Mouse (Mus musculus): ENCODE measurements around the gene Lca5l. TPM values are rescaled to one million over a fixed set of nuclear protein-coding genes. Genes with fewer than 3 reads are reported as not detected.
"Not testable (repeated sequence)": the region's sequence is repeated elsewhere in the genome, so short reads cannot be mapped to it uniquely, and the experiment has no call there.

Lca5l gene
- polyA plus RNA-seq, 1 experiment from 2014 or later: 2.1 TPM

DNA sequence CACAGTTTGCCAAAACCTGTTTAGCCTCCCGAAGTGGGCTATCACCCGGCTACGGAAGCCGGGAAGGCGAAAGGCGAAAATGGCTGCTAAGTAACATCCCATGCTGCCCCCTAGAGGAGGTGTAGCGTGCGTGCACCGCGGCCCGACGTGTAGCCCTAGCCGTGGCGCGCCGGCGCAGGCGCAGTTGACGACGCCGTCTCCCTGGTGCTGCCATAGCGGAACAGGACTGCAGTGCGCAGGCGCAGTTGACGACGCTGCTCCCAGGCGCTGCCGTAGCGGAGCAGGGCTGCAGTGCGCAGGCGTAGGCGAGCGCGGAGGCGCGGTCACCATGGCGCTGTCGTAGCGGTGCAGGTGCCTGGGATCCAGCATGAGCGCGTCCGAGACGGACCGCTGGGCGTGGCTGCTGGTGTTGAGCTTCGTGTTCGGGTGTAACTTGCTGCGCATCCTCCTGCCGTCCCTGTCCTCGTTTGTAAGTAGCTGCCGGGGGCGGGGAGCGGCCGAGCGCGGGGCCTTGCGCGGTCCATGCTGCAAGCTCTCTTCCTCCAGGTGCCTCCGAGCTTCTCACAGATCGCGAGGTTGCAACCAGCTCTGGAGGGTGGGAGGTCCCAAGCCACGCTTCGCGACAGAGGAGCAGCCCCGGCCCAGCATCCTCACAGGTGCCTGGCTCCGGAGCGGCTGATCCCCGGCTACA lies 46.8 kb downstream of the Lca5l start, which contains the start of gene Wrb:
TSS of gene Wrb (plus strand) at position 298 of the 691 bp plus-strand sequence.
- Histone ChIP-seq H3K4me3 (replicated peaks; ENCODE audit: low read length) (peak within 1 kb of the TSS; percentile 86), H3K27me3 (ENCODE audit: control insufficient read depth, insufficient read depth, low read length) (no peaks in the 10 kb centered on the region), H3K9me3 (ENCODE audit: control insufficient read depth, low read length) (no peaks in the 10 kb centered on the region), H3K9ac (peak within 1 kb of the TSS; percentile 79), H3K36me3 (replicated peaks; ENCODE audit: control insufficient read depth, insufficient read depth) (no peaks in the 10 kb centered on the region), H3K27ac (peak within 1 kb of the TSS; percentile 67), H3K4me2 (replicated peaks) (peak within 1 kb of the TSS; percentile 76), H3K4me1 (replicated peaks; ENCODE audit: control insufficient read depth, insufficient read depth, low read length) (peaks cover 10% of the 10 kb centered on the region)
- under 1% methylated on average over 63 of the region's 68 CpGs for WGBS
- DNase-seq (ENCODE audit: low spot score) (peak; percentile 100), ATAC-seq (ENCODE audit: low FRiP score) (peak; percentile 94)

DNA sequence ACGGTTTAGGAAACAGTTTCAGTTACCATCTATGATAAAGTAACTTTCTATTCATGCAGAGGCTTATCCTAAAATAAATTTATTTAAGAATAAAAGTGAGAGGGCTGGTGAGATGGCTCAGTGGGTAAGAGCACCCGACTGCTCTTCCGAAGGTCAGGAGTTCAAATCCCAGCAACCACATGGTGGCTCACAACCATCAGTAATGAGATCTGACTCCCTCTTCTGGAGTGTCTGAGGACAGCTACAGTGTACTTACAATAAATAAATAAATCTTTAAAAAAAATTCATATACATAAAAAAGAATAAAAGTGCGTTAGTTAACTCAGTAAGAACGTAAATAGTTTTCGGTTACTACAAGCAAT lies 47.3 kb downstream of the Lca5l start:
- 29% methylated on average over 6 of the region's 6 CpGs for WGBS
- H3K9ac ChIP-seq; H3K9me3 ChIP-seq (ENCODE audit: control insufficient read depth, low read length); H3K36me3 ChIP-seq (replicated peaks; ENCODE audit: control insufficient read depth, insufficient read depth); DNase-seq (ENCODE audit: low spot score); ATAC-seq (ENCODE audit: low FRiP score); H3K4me1 ChIP-seq (replicated peaks; ENCODE audit: control insufficient read depth, insufficient read depth, low read length); H3K27ac ChIP-seq; H3K27me3 ChIP-seq (ENCODE audit: control insufficient read depth, insufficient read depth, low read length): not testable (repeated sequence)
- Histone ChIP-seq H3K4me3 (replicated peaks; ENCODE audit: low read length) (peak overlapping the region; percentile 86), H3K4me2 (replicated peaks) (0 out of 2 replicates have a peak overlapping the region, but pooled peaks have one; percentile 26)

DNA sequence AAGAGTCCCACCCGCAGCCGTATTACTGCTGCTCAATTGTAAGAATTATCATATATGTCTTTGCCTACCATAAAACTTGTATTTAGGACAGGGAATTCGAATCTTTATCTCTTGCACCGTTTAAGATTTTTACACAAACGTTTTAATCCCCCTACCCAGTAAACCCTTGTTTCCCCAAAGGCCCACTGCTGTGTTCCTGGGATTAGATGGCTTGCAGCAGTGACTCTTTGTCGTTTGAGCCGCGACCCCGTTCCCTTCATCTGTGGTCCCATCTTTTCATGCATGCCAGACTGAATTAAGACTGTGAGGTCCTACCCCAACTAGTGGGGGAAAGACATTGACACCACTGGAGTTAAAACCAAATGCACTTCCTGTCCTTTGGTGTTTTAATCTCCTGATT lies 63.6 kb downstream of the Lca5l start:
- H3K27ac ChIP-seq: peak overlapping the region; percentile 99
- peaks cover 22% of the 10 kb centered on the region for H3K4me1 ChIP-seq (replicated peaks; ENCODE audit: control insufficient read depth, insufficient read depth, low read length)
- 2% methylated on average over 9 of the region's 9 CpGs for WGBS
- peak overlapping the region; percentile 62 for H3K4me2 ChIP-seq (replicated peaks)
- H3K36me3 ChIP-seq (replicated peaks; ENCODE audit: control insufficient read depth, insufficient read depth): peaks cover 27% of the 10 kb centered on the region
- ATAC-seq (ENCODE audit: low FRiP score) (no peak), DNase-seq (ENCODE audit: low spot score) (peak; percentile 51)
- H3K27me3 ChIP-seq (ENCODE audit: control insufficient read depth, insufficient read depth, low read length): no peaks in the 10 kb centered on the region
- no peaks in the 10 kb centered on the region for H3K9me3 ChIP-seq (ENCODE audit: control insufficient read depth, low read length)
- peak overlapping the region; percentile 99 for H3K4me3 ChIP-seq (replicated peaks; ENCODE audit: low read length)
- H3K9ac ChIP-seq: peak overlapping the region; percentile 84

DNA sequence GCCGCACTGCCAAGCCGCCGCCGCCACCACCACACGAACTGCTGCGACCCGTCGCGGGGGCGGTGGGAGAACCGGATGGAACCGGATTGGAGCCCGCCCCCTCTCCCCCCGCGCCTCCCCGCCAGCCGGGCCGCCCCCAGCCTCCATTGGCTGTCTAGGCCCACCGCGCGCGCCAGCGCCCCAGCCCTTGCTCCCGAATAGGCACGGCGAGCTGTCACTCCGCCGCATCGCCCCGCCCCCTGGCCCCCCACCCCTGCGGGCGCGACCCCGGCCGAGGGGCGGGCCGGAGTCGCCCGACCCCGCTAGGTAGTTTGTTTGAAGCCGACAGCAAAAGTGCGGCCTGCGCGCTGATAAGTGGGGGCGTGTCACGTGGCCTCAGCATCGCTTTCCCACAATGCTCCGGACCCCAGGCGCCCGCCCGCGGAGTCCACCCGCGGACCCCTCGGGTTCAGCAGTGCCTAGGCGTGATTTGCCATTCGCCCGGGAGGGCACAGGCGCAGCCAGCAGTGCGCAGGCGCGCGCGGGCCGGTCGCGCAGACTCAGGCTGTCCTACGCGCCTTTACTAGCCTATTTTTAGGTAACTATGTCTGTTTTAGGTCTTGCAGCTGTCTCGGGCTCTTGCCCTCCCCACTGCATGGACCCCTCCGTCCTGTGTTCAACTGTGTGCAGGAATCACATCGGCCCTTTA lies 64.3 kb downstream of the Lca5l start, which contains the start of gene Hmgn1:
TSS of gene Hmgn1 (minus strand) at position 73 of the 688 bp plus-strand sequence.
- peak within 1 kb of the TSS; percentile 99 for H3K27ac ChIP-seq
- peaks cover 22% of the 10 kb centered on the region for H3K4me1 ChIP-seq (replicated peaks; ENCODE audit: control insufficient read depth, insufficient read depth, low read length)
- WGBS: under 1% methylated on average over 50 of the region's 72 CpGs
- H3K4me3 ChIP-seq (replicated peaks; ENCODE audit: low read length): peak within 1 kb of the TSS; percentile 99
- peak; percentile 97 for ATAC-seq (ENCODE audit: low FRiP score)
- no peaks in the 10 kb centered on the region for H3K9me3 ChIP-seq (ENCODE audit: control insufficient read depth, low read length)
- H3K36me3 ChIP-seq (replicated peaks; ENCODE audit: control insufficient read depth, insufficient read depth): peaks cover 33% of the 10 kb centered on the region
- H3K9ac ChIP-seq: peak within 1 kb of the TSS; percentile 98
- peak within 1 kb of the TSS; percentile 85 for H3K4me2 ChIP-seq (replicated peaks)
- H3K27me3 ChIP-seq (ENCODE audit: control insufficient read depth, insufficient read depth, low read length): no peaks in the 10 kb centered on the region
- DNase-seq (ENCODE audit: low spot score): peak; percentile 95

DNA sequence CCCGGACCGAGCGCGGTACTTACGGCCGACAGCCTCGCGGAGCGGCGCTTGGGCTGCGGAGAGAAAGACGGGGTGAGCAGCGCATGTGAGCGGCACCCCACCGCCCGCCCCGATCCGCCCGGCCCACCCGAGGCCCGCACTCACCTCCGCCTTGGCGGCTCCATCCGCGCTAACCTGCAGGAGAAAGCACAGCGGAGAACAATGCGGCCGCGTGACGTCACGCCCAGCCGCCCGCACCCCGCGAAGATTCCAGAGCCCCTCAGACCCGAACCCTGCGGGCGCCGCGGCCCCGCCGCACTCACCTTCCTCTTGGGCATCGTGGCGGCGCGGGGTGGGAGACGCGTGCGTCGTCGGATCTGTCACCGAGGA lies 64.8 kb downstream of the Lca5l start:
- Histone ChIP-seq H3K36me3 (replicated peaks; ENCODE audit: control insufficient read depth, insufficient read depth) (peaks cover 39% of the 10 kb centered on the region), H3K9ac (peak overlapping the region; percentile 98), H3K27me3 (ENCODE audit: control insufficient read depth, insufficient read depth, low read length) (no peaks in the 10 kb centered on the region), H3K9me3 (ENCODE audit: control insufficient read depth, low read length) (no peaks in the 10 kb centered on the region), H3K4me3 (replicated peaks; ENCODE audit: low read length) (peak overlapping the region; percentile 99), H3K4me2 (replicated peaks) (peak overlapping the region; percentile 85), H3K27ac (peak overlapping the region; percentile 99), H3K4me1 (replicated peaks; ENCODE audit: control insufficient read depth, insufficient read depth, low read length) (peaks cover 22% of the 10 kb centered on the region)
- DNase-seq (ENCODE audit: low spot score) (no peak), ATAC-seq (ENCODE audit: low FRiP score) (peak; percentile 73)
- under 1% methylated on average over 33 of the region's 52 CpGs for WGBS

DNA sequence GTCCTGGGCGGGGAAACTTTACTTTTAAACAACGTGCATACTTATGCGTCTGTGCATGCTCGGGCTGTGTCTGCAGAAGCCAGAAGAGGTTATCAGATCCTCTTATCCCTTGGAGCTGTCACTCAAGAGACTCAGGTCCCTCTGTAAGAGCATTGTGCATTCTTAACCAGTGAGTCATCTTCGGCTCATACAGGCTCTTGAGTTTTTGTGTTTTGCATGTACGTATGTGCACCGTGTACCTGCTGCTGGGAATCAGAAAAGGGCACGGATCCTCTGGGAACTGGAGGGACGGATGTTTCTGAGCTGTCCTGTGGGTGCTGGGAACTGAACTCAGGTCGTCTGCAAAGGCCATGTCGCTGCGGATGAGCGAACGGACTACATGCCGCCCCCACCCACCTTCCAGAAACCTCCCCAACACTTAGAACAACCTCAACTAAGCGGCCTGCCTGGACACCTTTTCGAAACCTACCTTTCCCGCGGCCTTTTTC lies 65.3 kb downstream of the Lca5l start:
- Histone ChIP-seq H3K36me3 (replicated peaks; ENCODE audit: control insufficient read depth, insufficient read depth) (peaks cover 44% of the 10 kb centered on the region), H3K4me3 (replicated peaks; ENCODE audit: low read length) (peak overlapping the region; percentile 99), H3K27ac (peak overlapping the region; percentile 99), H3K4me1 (replicated peaks; ENCODE audit: control insufficient read depth, insufficient read depth, low read length) (peaks cover 22% of the 10 kb centered on the region), H3K27me3 (ENCODE audit: control insufficient read depth, insufficient read depth, low read length) (no peaks in the 10 kb centered on the region), H3K4me2 (replicated peaks) (peak overlapping the region; percentile 85), H3K9me3 (ENCODE audit: control insufficient read depth, low read length) (no peaks in the 10 kb centered on the region), H3K9ac (peak overlapping the region; percentile 98)
- ATAC-seq (ENCODE audit: low FRiP score) (no peak), DNase-seq (ENCODE audit: low spot score) (peak; percentile 28)
- 7% methylated on average over 19 of the region's 19 CpGs for WGBS

DNA sequence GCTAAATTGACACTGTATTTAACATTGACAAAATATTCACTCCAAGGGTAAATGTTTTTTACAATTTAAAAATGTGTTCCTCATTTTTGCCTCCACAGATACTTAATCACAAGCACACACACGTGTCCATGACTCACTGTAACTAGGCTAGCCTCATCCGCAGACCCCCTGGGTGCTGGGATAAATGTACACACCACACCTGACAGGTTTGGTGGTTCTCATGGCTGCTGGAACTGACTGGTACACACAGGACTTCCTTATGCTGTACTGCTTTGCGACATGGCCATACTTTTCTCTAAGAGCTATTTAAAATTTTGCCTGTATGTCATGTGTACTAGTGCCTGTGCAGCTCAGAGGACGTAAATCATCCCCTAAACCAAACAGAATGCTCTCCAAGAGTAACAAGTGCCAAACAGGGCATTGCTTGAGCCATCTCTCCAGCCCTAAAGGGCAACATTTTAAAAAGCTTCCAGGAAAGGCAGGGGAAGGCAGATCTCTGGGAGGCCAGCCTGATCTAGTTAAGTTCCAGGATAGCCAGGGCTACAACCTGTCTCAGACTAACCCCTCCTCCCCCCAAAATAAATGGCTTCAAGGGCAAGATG lies 71.9 kb downstream of the Lca5l start:
- peaks cover under 1% of the 10 kb centered on the region; the same call in 1 of the 2 replicates for H3K4me1 ChIP-seq (replicated peaks; ENCODE audit: control insufficient read depth, insufficient read depth, low read length)
- peaks cover 56% of the 10 kb centered on the region for H3K36me3 ChIP-seq (replicated peaks; ENCODE audit: control insufficient read depth, insufficient read depth)
- H3K27me3 ChIP-seq (ENCODE audit: control insufficient read depth, insufficient read depth, low read length): no peaks in the 10 kb centered on the region
- H3K27ac ChIP-seq: no peak overlapping the region
- no peak overlapping the region for H3K4me3 ChIP-seq (replicated peaks; ENCODE audit: low read length)
- H3K4me2 ChIP-seq (replicated peaks): no peak overlapping the region
- ATAC-seq (ENCODE audit: low FRiP score): no peak
- H3K9ac ChIP-seq: no peak overlapping the region
- DNase-seq (ENCODE audit: low spot score): no peak
- H3K9me3 ChIP-seq (ENCODE audit: control insufficient read depth, low read length): no peaks in the 10 kb centered on the region
- 80% methylated on average over 4 of the region's 4 CpGs for WGBS

DNA sequence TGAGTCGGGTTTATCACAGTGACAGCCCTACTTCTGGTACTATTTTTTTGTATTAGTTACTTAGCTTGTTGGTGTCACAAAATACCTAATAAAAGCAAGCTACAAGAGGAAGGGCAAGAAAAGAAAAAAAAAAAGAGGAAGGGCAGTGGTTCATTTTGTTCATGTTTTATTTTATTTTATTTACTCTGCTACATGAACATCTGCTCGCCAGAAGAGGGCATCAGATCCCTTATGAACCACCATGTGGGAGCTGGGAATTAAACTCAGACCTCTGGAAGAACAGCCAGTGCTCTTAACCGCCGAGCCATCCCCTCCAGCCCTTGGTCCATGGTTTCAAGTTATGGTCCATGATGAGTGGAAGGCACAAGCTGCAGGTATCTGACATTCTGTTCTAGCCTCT lies 77.3 kb downstream of the Lca5l start:
- Histone ChIP-seq H3K4me2 (replicated peaks) (no peak overlapping the region), H3K4me3 (replicated peaks; ENCODE audit: low read length) (no peak overlapping the region), H3K9ac (no peak overlapping the region), H3K27ac (no peak overlapping the region), H3K36me3 (replicated peaks; ENCODE audit: control insufficient read depth, insufficient read depth) (peaks cover 6% of the 10 kb centered on the region), H3K27me3 (ENCODE audit: control insufficient read depth, insufficient read depth, low read length) (no peaks in the 10 kb centered on the region), H3K9me3 (ENCODE audit: control insufficient read depth, low read length) (no peaks in the 10 kb centered on the region), H3K4me1 (replicated peaks; ENCODE audit: control insufficient read depth, insufficient read depth, low read length) (no peaks in the 10 kb centered on the region)
- DNase-seq (ENCODE audit: low spot score) (no peak), ATAC-seq (ENCODE audit: low FRiP score) (no peak)
- 49% methylated on average over 4 of the region's 4 CpGs for WGBS

DNA sequence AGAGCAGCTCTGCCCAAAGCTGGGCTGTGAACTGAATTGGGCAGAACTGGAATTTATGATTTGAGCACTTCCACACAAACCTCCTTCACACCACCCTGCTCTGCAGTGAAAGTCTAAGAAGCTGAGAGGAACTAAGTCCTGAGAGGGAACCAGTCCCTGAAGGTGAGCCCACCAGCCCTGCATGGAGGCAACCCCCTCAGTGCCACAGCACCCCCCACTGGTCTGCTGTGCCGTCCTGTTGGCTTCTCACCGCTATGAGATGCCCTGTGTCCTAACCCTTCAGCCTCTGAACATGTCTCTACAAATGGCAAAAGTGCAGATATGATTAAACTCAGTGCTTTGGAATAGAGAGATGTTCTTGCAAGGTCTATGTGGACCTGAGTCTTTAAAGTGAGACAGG lies 79.3 kb downstream of the Lca5l start:
- WGBS: 43% methylated on average over 2 of the region's 2 CpGs
- Histone ChIP-seq H3K9me3 (ENCODE audit: control insufficient read depth, low read length) (no peaks in the 10 kb centered on the region), H3K4me3 (replicated peaks; ENCODE audit: low read length) (no peak overlapping the region), H3K27ac (no peak overlapping the region), H3K4me1 (replicated peaks; ENCODE audit: control insufficient read depth, insufficient read depth, low read length) (no peaks in the 10 kb centered on the region), H3K4me2 (replicated peaks) (no peak overlapping the region), H3K27me3 (ENCODE audit: control insufficient read depth, insufficient read depth, low read length) (no peaks in the 10 kb centered on the region), H3K9ac (no peak overlapping the region), H3K36me3 (replicated peaks; ENCODE audit: control insufficient read depth, insufficient read depth) (no peaks in the 10 kb centered on the region)
- DNase-seq (ENCODE audit: low spot score) (no peak), ATAC-seq (ENCODE audit: low FRiP score) (no peak)
